Mouse (Mus musculus) adrenal gland, adult 18-20 months (tissue): ENCODE results near the gene Snurf. TPM values are rescaled to one million over a fixed set of nuclear protein-coding genes. Genes with fewer than 3 reads are reported as not detected.

Experiments used
- DNase-seq, 2 experiments: peaks; one replicate each; pipeline ENCODE4 v3.0.0; 2021 to 2022; ENCODE audit warnings: low spot score in 2 of 2
- long read RNA-seq, 2 experiments: library from polyadenylated mRNA; stranded (forward); transcript quantifications; one replicate each; pipeline ENCODE4 v2.0.0; 2021
- total RNA-seq, 2 experiments: library from RNA; stranded (reverse); gene quantifications; 1 replicate in 1 of 2; 2 replicates in 1 of 2; pipeline ENCODE4 v1.2.3; 2021

Snurf gene
- 100 to 1,000 TPM; 111 to 135 TPM for total RNA-seq
- long read RNA-seq, experiment 1, result 0 reads
- long read RNA-seq, experiment 2, result 0 reads

DNA sequence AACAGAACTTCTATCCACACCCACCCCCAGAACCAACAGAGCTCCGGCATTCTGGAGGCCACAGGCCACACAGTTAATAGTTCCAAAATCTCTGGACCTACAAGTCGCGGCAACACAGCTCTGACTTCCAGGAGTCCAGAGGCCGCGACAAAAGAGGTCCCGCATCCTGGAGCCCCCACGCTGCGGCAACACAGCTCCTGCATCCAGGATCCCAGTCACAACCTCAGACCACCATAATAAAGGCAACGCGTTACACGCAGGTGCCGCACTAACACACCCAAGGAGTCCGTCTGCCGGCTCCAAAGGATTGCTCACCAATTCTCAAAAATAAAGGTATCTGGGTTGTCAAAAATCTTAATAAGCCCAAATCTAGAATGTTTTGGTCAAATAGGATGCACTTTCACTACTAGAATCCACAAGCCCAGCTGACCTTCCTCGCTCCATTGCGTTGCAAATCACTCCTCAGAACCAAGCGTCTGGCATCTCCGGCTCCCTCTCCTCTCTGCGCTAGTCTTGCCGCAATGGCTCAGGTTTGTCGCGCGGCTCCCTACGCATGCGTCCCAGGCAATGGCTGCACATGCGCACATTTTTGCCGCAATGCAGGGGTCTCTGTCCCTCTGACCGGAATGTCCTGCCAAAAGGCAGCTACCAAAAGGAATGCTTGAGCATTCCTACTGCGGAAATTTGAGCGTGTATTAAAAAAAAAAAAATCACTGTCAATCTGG is at the start of gene Snurf, which contains the start of gene Gm38393:
Gene Snurf (minus strand): TSS at position 444 of the 725 bp plus-strand sequence.
Gene Gm38393 (minus strand): TSS at position 459 of the 725 bp plus-strand sequence.
- DNase-seq, result peak; percentile 45 to 50

- DNase-seq, result no peak
These were observed 42.8 kb upstream of the Snurf start for GRCm38 (mm10) chr7:60047481-60048201.

DNA sequence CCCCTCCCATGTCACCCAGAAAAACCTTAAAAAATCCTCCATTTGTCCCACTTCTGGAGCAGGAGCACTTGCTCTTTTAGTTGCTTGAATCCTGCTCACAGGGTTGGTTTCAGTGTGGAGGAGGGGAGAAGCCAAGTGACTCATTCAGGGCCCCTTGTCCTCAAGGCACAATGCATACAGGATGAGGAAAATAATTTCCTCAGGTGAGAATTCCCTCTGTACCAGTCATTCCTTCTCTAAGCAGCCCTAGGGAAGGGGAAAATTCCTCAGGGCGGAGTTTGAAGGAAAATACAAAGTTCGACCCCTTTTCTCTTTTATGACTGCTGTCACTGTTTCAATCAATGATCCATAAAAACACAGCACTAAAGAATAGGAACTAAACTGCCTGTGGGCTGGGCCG is 8.3 kb upstream of the Snurf start:
- no peak for DNase-seq

DNA sequence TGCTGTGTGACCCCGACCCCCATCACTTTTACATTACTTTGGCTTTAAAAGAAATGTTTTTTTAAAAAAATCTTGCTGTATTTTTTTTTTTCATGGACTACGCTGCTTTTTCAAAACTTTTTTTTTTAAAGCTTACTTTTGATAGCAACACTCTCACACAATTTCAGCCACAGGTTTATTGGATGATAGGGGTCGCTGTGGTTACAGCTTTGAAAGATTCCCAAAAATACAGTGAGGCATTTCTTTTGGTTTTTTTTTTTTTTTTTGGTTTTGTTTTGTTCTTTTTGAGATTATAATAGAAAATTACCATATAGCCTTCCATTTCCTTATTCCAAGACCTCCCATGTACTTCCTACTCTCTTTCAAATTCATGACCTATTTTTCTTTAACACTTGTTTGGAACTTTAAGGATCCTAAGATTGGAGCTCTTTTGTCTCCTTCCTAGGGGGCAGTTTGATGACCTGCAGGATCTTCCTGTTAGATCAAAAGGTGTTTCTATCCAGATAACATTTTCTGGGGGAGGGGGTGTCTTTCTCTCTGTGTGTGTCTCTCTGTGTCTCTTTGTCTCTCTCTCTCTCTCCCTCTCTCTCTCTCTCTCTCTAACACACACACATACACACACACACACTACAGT is 3.0 kb upstream of the Snurf start:
- no peak for DNase-seq

DNA sequence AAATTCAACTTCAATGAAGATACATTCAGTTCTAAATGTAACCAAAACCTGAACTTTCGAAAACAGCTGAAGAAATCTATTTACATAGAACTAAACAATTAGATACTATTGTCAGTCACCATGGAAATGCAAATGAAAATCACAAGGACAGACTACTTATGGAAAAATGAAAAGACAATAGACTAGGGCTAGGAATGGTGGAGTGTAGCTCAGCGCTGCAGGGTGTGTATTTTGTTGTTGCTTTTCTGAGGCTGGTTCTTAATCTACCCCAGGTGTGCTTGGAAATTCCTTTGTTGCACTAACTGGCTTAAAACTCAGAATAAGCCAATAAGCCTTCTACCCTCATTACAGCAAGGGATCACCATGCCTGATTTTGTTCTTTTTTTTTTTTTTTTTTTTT is 1.4 kb upstream of the Snurf start:
- no peak for DNase-seq

GRCm38 (mm10) chr7:60003921-60004605 is 786 bp downstream of the Snurf start:
- DNase-seq, result peak; percentile 5 to 19

GRCm38 (mm10) chr7:60003006-60003865 is 1.6 kb downstream of the Snurf start:
- no peak for DNase-seq

DNA sequence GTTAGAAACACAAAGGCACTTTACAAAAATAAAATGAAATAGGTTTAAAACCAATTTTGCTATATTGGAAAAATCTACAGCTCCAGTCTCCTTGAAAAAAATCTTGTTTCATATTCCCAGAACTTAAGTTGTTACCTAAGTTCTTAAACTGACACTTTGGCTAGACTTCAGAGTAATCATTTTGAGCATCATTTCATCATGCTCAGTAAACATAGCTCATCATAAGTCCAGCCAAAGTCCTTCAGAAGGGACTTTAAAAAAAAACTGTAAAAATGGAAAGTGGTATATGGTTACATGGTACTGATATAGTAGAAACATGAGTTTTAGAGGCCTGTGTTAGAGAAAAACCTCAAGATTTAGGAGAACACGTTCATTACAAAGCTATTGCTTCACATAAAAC is 26.2 kb downstream of the Snurf start:
- no peak for DNase-seq

Other genes with a start within 250 kb of the Snurf start
- gene Gm38393, start within 50 bp of the Snurf start, total RNA-seq, result 1 to 10 TPM; 2.0 to 2.1 TPM
- gene Snrpn, start 135.2 kb upstream of the Snurf start, total RNA-seq, result 10 to 100 TPM; 33.1 to 43.9 TPM